ENCODE assay signal across 8 mouse cellular contexts in the genomic region with DNA sequence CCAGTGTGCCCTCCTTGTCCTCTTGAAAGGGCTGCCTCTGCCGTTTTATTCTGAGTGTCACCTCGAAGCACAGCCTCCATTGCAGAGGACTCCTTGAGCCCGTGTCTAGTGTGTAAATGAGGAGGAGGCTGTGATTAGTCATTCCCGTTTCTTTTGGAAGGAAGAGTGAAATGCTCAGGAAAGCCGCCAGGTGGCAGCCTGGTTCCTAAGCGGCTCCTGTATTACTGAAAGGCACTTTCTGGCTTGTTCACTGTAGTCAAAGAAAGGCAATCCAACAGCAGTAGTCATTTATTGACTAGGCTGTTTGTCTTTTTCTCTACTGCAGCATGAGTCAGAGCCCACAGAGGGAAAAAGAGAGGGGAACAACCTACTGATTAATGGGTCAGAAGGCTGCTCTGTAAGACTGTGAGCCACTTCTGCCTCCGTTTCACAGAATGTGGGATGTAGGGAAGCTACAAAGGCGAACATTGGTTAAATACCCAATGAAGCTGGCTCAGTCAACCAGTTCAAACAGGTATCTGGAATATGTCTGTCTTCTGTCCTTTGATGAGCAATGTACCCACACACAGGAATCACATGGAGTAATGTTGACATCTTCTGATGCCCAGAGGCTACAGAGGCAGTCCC.
DNase-seq lines count a peak whose midpoint lies in the region; ATAC-seq and TF ChIP-seq lines count a peak whose summit lies in the region.

No protein-coding gene starts in this region.

- no peaks in the 10 kb centered on the region; a peak in 1 of 4 replicates for H3K4me1 ChIP-seq in MEL (ENCODE audit: control insufficient read depth in 1 of 2, insufficient read depth in 2 of 2, low read length in 2 of 2)

- H3K9ac ChIP-seq in MEL (ENCODE audit: control insufficient read depth, low read depth, low read length, poor library complexity, severe bottlenecking): no peak overlapping the region

- peak; percentile 73 for DNase-seq in MEL (ENCODE audit: low read depth, low spot score)
- peak; percentile 88 for DNase-seq in cerebellum, adult 8-10 months
- DNase-seq in heart, postnatal 4 days: peak; percentile 87
- peak; percentile 89 to 90 for DNase-seq in layer of hippocampus, adult 2 months (ENCODE audit: low spot score in 2 of 2)
- DNase-seq in lung, adult 18-20 months: peak; percentile 76
- DNase-seq in thymus, adult 18-20 months: peak; percentile 2 to 4

- no peak for TF ChIP-seq EP300 in MEL (IDR thresholded peaks at IDR 0.05; ENCODE audit: low read depth in 1 of 2, low read length in 2 of 2)

- no peaks in the 10 kb centered on the region for H3K9me3 ChIP-seq in MEL (replicated peaks; ENCODE audit: insufficient read depth, low read length)

- H3K79me2 ChIP-seq in MEL (ENCODE audit: control insufficient read depth, insufficient read depth, low read length, poor library complexity): no peaks in the 10 kb centered on the region

- peak; percentile 80 for TF ChIP-seq RAD21 in MEL (IDR thresholded peaks at IDR 0.05; ENCODE audit: low read depth, low read length)

- no peaks in the 10 kb centered on the region; a peak in 1 of 4 replicates for H3K27me3 ChIP-seq in MEL (ENCODE audit: control insufficient read depth in 1 of 2, insufficient read depth in 2 of 2, low read length in 2 of 2)

- peak; percentile 94 for ATAC-seq in frontal cortex, adult (ENCODE audit: low TSS enrichment)
- ATAC-seq in neutrophil, adult 5-6 weeks (ENCODE audit: extremely low read depth, insufficient number of reproducible peaks, low FRiP score, poor library complexity, severe bottlenecking): 0 out of 2 replicates have a peak, but pooled peaks have one; percentile 16

- TF ChIP-seq POLR2A in MEL (IDR thresholded peaks at IDR 0.05; ENCODE audit: control insufficient read depth in 1 of 2, insufficient read depth in 1 of 2, low read depth in 1 of 2, low read length in 2 of 2, poor library complexity in 1 of 2): no peak

- no peak overlapping the region for H3K27ac ChIP-seq in MEL (ENCODE audit: control insufficient read depth, low read depth, low read length)
- H3K27ac ChIP-seq in layer of hippocampus, adult 2 months: peak overlapping the region; percentile 89

- H3K36me3 ChIP-seq in MEL (ENCODE audit: control insufficient read depth in 1 of 2, insufficient read depth in 2 of 2, low read length in 2 of 2): peaks cover 0 to 2% of the 10 kb centered on the region in 2 experiments; a peak in 1 of 4 replicates

- H3K4me3 ChIP-seq in MEL (ENCODE audit: control insufficient read depth in 1 of 2, insufficient read depth in 1 of 2, low read depth in 2 of 2, low read length in 2 of 2): no peak overlapping the region
- H3K4me3 ChIP-seq in layer of hippocampus, adult 2 months: peak overlapping the region; percentile 56

- peak; percentile 77 to 82 (median 79) for TF ChIP-seq CTCF in MEL (IDR thresholded peaks at IDR 0.05 in 2 of 3, conservative IDR thresholded peaks at IDR 0.05 in 1 of 3; ENCODE audit: control insufficient read depth in 1 of 3, insufficient read depth in 1 of 3, low read depth in 2 of 3, low read length in 3 of 3, poor library complexity in 1 of 3, severe bottlenecking in 1 of 3)
- TF ChIP-seq CTCF in layer of hippocampus, adult 2 months (conservative IDR thresholded peaks at IDR 0.05): peak; percentile 94

TF ChIP-seq in MEL, 35 proteins besides CTCF, POLR2A, EP300 and RAD21:
- TF ChIP-seq HCFC1 (IDR thresholded peaks at IDR 0.05; ENCODE audit: low read depth, low read length) (no peak), SMC3 (IDR thresholded peaks at IDR 0.05; ENCODE audit: low read depth, low read length) (peak; percentile 89), ELF1 (IDR thresholded peaks at IDR 0.05; ENCODE audit: low read depth, low read length) (no peak), MAX (IDR thresholded peaks at IDR 0.05; ENCODE audit: low read length) (no peak), NELFE (IDR thresholded peaks at IDR 0.05; ENCODE audit: low read depth, low read length) (no peak), KAT2A (conservative IDR thresholded peaks at IDR 0.05; ENCODE audit: low read depth, low read length) (no peak), USF1 (IDR thresholded peaks at IDR 0.05; ENCODE audit: low read depth, low read length) (no peak), ZC3H11A (IDR thresholded peaks at IDR 0.05; ENCODE audit: low read depth, low read length) (peak; percentile 58; the same call in 1 of the 2 replicates)

Comparison
In these comparisons a context has a peak if more than half of its experiments do, and no peak if none do; other contexts are left out.
1. DNase-seq: peak in every context shown above with its lines; median percentile 90 in layer of hippocampus, adult 2 months; 88 in cerebellum, adult 8-10 months; 87 in heart, postnatal 4 days; 76 in lung, adult 18-20 months; 73 in MEL; 3 in thymus, adult 18-20 months.